Mouse (Mus musculus) right cerebral cortex, adult 2 months (tissue): ENCODE measurements at regions not wholly inside any gene's neighbourhood (a gene's known extent, or its start where the extent isn't known, plus 50 kb on each side); places are given as distances from the start of the nearest gene placed in this dataset.
"Not testable (repeated sequence)": the region's sequence is repeated elsewhere in the genome, so short reads cannot be mapped to it uniquely, and the experiment has no call there.

ENCODE experiments used
- DNase-seq, 2 experiments: peaks; one replicate each; pipeline ENCODE4 v3.0.0; 2021 to 2022; ENCODE audit warnings: low spot score in 2 of 2

DNA sequence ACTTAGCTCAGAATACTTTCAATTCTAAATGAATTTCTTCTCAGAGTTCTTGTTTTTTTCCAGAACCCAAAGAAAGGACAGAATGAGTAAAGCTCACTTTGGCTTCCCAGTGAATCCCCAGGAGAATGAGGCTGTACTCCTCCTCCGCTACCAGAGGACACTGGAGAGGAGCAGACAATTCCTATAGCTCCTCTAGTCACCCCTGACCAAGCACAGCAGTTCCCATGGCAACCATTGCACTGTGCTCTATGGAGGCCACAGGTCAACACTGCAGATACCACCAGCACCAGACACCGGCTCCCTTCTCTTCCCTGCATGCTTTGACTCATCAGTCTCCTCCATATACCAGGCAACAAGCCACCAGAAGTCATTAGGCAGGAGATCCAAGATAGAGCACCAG, 447.6 kb upstream of the Arid1b start:
- DNase-seq: no peak

DNA sequence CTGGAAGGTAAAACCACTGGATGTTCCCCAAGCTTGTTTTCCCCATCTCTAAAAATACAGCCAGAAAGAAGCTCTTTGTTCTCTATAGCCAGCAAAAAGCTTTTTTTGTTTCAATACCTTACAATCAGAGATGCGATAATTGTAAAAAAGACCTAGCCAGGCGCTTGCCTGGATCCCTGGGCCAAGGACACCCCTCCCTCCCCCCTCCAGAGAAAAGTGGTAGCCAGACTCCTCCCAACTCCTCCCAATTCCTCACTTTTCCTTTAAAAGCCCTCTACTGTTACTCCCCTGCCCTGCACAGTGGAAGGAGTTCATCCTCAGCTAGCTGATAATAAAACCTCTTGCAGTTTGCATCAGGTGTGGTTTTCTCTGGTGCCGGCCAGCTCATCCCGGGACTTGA, 441.1 kb upstream of the Arid1b start:
- DNase-seq: not testable (repeated sequence)

DNA sequence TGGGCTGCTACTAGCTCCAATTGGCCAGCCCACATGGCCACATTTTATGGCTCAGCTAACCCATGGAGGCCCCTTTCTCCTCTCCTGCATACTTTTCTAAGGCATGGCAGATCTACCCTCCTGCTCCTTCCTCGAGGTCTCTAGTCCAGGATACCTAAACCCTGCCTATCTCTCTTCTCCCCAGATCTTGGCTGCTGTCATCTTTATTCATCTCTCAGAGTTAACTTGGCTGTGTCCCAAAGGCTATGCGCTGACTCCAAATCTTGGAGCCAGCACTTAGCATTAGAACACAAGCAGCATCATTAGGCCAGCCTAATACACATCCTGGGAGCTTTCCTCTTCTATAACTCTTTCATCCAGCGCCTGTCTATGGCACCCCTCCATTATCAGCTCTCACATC, 430.5 kb upstream of the Arid1b start:
- DNase-seq: no peak

DNA sequence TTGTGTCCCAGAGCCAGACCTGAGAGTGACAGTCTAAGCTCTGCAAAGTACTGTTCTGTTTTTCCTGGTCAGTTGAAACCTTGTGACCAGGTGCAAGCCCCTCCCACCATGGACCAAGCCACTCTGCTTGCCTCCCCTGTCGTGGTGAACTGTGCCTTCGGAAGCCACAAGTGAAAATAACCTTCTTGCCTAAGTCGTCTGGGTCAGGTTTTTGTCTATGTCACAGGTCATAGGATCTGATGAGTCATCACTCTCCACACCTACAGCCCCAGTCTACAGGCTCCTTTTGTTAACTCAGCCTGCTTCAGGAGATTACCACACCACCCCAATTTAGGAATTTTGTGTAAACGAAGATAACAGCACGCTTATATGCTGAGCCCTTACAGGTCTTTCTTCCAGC, 417.2 kb upstream of the Arid1b start:
- DNase-seq: no peak

DNA sequence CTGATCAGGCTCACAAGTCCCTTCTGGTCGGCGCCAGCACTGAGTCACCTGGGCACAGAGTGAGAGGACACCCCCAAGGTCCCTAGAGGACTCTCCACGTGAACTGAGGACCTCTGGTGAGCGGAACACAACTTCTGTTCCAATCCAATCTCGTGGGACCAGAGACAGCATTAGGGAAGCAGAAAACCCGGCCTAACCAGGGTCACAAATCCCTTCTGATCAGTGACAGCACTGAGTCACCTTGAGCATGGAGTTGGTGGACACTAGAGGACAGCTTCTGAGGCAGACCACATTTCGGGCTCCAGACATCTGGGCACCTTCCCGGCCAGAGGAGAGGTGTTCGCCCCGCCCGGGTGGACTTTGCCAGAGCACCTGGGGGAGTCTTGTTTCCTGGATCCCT, 412.3 kb upstream of the Arid1b start:
- no peak for DNase-seq

DNA sequence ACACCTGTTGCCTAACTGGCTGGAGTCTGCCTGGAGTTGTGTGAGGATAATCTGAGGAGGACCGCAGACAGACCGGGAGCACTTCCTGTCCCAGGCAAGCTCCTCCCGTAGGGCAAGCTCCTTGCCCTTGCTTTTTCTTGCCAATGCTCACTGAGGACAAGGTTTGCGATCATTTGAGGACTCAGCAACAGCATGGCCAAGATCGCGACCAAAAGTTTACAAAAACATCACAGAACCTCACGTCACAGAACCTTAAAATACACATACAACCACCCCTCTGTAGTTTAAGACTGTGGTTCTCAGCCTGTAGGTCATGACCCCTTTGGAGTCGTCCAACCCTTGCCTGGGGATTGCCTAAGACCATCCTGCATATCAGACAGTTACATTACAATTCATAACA, 383.7 kb upstream of the Arid1b start:
- no peak for DNase-seq

DNA sequence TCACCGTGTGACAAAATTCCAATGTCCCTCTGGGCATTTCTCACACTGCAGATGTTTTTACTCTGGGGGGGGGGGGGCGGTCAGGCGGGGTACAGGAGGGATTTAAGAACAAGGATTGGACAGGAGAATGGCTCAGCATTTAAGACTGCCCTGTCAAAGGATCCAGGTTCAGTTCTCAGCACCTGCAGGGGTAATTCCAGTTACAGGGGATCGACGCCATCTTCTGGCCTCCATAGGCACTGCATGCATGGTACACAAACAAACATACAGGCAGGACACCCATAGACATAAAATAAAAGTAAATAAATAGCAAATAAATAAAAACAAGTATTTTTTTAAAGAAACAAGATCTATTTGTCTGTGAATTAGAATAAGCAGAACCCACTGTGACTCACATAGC, 383.1 kb upstream of the Arid1b start:
- no peak for DNase-seq

DNA sequence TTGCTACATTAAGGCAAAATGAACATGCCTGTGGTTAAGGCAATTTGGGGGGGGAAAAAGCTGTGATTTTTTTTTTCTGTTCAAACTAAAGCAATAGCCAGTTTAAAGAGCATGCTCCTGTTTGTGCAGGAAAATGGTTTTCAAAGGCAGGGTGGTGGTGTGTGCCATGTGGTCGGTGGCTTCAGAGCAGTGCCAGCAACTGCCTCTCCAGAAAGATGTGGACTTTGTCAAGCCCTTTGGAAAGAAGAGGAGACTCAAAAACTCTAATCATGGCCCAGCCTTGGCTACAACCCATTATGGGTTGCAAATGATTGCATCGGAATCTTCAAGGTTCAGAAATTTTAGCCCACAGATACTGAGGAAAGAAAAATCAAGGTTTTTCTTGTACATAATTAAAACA, 382.4 kb upstream of the Arid1b start:
- no peak for DNase-seq

DNA sequence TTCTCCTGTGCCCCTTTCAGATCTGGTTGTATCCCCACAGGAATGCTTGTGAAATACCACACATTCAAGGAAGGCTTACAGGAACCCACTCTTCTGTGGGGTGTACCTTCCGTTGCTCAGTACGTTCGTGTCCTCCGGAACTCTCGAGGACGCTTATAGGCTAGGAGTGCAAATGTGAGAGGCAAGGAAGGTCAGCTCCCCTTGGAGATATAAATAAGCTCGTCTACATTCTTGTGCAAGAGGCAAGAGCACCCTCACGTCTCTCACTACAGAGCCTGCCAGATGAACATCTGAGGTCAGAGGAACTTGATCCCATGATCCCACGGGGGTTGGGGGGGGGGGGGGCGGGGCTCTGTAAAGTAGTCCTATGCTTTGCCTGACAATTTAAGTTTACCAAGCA, 382.0 kb upstream of the Arid1b start:
- no peak for DNase-seq

DNA sequence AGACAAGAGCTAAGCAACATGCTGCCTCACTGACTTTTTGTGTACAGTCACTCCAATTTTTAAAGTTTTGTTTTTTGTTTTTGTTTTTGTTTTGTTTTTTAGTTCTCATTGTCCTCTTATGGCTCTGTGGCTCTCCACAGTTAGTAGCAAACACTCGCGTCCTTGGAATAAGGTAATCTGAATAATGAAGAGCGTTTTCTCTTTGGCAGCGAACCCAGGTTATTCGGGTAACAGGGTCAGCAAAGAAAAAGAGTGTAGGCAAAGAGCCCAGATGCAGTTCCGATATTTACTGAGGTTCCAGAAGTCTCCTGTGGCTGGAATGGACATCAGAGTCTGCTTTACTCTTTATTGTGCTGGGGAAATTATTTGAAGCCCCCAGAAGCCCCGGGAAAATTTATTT, 381.4 kb upstream of the Arid1b start:
- no peak for DNase-seq

DNA sequence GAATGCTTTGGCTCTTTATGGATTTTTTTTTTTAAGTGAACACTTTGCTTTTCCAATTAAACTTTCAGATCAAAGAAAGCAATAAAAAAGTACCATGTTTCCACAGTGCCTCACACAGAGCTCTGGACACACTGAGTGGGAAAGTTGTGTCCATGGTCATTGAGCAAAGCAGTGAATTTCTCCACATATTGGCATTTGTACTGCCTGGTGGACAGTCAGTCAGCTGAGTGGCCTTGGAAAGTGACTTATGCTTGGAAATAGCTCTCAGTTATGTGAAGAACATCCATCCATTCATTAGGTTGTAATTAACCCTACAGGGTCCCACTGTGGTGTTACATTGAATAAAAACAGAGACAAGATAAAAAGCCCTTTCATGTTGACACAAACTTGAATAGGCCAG, 373.8 kb upstream of the Arid1b start:
- DNase-seq: no peak

DNA sequence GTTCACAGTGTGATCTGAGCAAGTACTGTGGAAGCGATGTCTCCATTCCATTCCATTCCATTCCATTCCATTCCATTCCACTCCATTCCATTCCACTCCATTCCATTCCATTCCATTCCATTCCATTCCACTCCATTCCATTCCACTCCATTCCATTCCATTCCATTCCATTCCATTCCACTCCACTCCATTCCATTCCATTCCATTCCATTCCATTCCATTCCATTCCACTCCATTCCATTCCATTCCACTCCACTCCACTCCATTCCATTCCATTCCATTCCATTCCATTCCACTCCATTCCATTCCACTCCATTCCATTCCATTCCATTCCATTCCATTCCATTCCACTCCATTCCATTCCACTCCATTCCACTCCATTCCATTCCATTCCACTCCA, 368.0 kb upstream of the Arid1b start:
- not testable (repeated sequence) for DNase-seq

DNA sequence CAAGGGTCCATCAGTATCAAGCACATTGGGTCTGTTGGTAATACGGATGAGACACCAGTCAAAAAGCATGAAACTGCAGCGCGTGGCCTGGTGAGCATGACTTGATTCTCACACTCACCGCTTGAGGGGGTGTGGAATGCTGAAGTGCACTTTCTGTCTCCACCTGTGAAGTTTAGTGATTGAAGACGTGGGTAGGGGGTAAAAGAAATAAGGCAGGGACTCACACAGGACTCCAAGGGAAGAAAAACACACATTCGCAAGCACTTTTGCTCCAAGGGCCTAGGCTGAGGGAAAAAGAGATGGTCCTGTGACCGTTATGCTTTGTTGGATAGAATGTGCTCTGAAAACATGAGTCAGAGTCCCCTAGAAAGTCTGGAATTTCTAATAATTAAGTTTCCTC, 366.6 kb upstream of the Arid1b start:
- DNase-seq: no peak

DNA sequence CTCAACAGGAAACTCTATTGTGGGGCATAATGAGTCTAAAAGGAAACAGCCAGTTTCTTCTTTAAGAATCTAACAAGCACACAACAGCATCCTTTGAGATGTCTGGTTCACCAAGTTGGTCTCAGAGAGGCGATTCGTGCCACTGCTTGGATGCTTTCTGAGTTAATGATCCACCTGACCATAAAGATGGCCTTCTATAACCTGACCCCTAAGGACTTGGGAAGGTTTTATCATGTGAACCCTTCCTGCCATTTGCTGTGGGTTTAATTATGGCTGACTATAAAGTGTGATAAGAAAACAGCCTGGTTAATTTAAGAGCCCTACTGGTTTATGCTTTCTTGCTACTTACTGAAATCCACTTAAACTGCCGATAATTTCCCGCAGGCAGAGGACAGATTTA, 363.0 kb upstream of the Arid1b start:
- no peak for DNase-seq

DNA sequence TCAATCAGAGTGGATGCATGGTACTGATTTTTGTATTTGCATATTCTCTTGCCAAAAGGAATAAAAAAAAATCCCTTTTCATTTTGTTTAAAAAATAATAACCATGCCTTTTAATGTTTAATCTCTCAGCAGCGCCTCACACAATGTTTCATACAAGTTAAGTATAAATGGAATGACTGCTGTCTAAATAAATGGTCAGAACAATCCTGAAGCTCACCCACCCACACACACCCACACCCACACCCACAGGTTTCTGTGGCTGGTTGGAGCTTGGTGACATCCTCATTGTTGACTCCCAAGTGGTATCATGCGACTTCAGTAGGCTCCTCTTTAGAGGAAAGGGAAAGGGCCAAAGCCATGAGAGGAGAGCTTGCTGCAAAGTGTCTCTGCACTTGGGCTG, 361.6 kb upstream of the Arid1b start:
- DNase-seq: peak in 1 of 2 experiments; percentile 3

DNA sequence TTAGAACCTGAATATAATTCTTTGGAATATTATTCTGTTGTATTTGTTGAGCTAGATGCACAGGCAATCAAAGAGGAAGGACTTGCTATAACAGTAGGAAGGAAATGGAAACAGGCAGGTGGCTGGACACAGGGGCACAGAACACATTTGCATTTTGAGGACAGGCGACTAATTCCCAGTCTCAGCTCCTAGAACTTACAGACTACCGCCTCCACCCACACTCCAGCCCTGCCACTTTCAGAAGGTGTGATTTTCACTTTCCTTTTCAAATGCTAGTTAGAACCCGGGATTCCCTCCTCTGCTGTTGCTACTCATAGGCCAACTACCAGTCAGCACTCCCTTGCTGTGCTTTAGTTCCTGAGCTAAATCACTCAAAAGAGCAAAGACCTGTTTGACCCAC, 360.4 kb upstream of the Arid1b start:
- DNase-seq: peak; percentile 29 to 38

DNA sequence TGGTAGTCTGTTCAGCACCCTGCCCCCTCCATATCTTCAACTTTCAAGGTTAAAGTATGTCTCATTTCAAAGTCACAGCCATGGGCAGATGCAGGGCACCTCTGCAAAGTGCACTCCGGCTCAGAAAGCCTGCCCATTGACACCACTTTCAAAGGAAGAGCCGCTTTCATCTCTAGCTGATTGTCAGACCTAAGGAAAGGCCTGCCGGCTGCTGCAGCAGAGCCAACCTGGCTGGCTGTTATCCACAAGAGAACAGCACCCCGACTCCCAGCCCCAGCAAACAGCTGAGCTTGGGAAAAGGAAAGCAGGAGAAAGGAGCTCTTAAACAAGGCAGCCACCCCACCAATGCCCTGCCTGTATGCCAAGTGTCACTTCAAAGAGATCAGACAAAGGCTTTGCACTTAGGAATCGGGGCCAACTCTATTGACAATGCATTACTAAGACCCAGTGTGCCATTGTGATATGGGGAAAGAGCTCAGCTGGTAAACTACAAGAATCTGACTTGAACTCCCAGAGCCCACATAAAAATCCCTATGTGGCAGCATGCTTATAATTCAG, 357.3 kb upstream of the Arid1b start:
- DNase-seq: peak in 1 of 2 experiments; percentile 8

DNA sequence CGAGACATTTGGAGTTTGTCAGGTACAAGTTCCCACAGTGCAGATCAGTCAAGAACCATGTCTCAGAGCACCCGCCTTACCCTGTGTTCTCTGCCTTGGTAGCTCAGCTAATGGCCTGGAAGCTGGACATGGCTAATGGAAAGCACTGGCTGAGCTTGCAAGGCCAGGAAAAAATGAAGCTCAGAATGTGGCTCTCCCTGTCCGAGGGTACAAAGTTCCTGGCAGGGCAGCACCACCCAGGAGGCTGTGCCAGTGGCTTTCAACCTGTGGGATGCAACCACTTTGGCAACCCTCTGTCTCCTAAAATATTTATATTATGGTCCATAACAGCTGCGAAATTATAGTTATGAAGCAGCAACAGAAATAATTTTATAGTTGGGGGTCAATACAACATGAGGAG, 354.6 kb upstream of the Arid1b start:
- DNase-seq: no peak

DNA sequence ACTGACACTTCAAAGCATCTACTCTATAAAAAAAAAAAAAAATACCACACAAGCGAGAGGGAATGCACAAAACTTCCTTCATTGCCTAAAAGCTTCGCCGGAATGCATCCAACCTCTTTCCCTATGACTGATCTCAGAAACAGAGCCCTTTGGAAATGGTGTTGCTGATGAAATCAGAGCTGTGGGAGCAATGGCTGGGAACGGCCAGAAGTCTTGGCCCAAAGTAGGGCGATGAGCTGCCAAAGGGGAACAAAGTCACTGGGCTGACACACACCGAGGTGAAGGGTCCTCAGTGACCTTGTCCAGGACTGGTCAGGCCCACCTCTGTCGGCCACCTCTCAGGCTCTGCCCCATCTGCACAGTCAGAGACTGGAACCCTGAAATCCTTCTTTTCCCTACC, 353.6 kb upstream of the Arid1b start:
- no peak for DNase-seq

DNA sequence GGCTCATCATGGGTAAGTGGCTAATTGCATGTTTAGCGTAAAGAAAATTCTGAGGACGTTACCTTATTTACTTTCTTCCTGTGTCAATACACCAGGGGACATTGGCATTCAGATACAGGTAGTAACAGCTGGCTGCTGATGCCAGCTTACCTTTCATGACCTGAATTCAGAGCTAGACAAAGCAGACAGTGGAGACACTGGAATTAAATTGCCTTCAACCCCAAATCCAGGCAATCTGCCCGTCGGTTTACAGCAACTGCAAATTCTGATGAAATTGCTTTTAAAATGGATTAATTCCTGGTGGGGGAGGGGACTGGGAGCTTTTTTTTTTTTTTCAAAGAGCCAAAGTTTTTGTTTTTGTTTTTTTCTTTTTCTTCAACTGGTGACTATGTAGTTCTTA, 353.0 kb upstream of the Arid1b start:
- DNase-seq: no peak

DNA sequence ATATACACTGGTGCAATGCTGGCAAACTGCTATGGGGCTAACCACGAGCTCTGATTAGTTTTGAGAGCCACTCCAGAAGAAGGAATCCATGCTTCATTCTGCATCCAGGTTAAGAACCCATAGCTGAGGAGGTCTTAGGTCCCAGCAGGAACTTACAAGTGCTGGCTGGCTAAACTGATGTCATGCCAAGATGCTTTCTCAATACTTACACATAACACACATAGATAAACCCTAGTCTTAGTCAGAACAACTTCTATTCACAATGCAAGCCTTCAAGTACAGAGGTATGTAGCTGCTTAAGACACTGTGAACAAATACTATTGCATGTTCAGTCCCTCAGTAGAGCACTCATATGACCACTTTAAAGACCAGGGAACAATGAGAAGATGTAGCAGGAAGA, 352.1 kb upstream of the Arid1b start:
- DNase-seq: no peak

DNA sequence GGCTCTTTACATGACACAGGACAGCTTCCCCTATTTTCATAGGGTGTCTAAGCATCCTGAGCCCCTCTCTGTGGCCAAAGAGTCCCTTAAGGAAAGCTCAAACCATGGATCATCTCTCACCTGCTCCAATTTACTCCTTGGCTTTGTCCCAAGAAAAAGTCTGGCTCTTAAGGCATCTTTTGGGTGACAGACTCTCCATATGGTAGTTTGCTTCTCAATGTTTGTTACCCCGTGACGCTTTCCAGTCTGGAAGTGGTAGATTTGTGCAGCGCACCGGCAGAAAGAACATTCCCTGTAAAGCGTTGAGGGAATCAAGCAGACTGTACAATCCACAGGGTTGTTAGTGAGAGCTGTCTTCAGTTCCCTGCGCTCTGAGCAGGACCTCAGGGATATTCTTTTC, 350.8 kb upstream of the Arid1b start:
- DNase-seq: no peak

DNA sequence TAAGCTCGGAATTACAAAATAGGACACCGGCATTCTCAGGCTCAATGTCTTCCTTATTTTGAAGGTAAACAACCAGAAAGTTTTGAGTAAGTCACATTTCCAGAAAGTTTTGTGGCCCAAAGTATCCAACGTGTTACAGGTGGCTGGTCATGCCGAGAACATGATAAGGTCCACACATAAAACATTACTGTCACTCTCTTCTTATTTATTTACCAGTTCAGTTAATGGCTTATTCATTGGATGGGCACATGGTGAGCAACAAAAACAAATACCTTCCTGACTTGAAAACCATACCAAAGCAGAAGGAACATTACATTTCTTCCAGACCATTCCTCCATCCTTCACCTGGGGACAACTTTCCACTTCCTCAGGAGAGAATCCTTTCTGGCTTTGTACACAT, 345.5 kb upstream of the Arid1b start:
- no peak for DNase-seq

DNA sequence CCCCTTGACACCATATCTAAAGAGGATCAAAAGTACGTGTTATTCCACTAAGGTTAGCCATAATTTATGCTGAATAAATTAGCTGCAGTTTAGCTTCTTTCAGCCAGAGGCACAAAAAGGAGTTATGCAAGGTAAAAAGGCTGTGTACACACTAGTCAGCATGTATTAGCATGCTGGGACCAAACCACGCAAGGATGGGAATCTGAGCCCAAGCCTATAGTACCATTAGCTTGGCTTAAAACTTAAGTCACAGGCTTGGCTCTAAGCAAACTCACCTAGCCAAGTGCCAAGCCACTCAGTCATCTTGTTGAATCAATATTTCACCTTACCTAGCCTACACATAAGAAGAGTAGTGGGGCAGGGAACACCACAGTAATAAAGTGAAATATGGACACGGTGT, 339.9 kb upstream of the Arid1b start:
- DNase-seq: no peak

DNA sequence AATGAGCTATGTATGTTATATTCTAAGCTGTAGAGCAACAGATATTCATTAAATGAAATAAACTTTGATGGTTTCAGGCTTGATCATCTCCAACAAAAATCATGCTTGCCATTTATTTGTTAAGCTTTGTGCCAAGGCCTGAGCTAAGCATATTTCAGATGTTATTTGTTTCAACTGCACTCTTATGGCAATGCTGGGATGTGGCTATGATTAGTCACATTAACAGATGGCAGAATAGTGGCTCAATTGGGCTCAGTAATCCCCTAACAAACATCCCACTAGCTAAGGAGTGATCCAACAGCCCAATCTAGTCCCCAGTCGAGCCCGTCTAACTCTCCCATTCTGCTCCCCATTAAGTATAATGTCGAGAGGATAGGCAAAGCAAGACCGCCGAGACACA, 332.1 kb upstream of the Arid1b start:
- no peak for DNase-seq
